Mouse (Mus musculus): ENCODE data around the gene Map7.

Gene Map7

DNA sequence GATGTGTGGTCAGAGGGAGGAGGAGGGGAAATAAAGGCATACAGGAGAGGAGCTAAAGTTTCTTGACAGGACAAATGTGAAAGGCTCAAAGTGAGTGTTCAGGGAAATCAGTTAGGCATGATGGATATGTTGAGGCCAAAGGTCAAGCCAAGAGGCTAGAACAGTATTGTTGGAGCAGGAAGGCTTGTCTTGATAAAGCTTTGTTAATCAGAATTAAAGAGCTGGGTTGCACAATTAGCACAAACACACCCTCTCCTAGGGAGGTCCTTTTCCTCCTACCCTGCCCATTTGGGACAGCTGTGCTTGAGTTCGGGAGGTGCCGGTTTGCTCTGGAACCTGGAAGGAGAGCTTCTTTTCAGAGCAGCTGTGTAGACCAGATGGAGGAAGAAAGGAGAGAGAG is 5.2 kb downstream of the Map7 start:
- DNase-seq: no peak

GRCm38 (mm10) chr10:20155401-20155800 is 7.1 kb downstream of the Map7 start:
- no peak for DNase-seq

GRCm38 (mm10) chr10:20157021-20157726 is 8.9 kb downstream of the Map7 start:
- no peak for DNase-seq

DNA sequence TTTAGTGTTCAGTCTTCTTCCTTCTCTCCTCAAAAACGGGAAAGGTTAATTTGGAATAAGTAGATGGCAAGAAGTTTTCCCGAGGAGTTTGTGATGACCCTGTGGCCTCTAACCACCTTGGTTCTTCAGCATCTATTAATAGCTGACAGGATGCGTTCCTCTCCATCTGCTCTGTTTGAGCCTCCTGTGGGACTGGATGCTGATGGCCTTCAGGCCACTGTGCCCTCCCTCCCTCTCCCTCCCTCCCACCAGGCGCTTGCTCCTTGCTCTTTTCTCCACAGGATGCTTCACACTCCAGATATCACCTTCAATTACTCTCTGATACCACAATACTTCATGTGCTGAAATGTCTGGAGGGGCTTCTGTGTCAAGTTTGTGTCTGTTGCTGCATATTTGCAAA is 10.5 kb downstream of the Map7 start:
- DNase-seq: no peak

DNA sequence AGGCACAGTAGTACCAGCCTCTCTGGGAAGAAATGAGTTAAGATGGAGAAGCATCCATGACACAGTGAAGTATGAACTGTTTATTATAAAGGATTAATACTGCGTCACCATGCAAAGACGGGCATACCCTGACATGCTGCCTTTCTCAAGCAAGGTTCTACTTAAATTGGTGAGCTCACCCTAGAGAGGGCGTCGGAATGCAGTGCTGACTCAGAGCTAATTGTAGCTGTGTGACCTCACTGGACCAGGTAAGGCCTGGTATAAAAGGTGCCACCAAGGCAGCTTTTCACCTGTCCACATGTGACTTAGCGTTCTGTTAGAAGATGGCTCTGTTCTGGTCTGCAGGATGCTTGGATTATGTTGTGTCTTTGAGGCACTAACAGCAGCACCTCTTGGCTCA is 11.0 kb downstream of the Map7 start:
- DNase-seq: no peak

DNA sequence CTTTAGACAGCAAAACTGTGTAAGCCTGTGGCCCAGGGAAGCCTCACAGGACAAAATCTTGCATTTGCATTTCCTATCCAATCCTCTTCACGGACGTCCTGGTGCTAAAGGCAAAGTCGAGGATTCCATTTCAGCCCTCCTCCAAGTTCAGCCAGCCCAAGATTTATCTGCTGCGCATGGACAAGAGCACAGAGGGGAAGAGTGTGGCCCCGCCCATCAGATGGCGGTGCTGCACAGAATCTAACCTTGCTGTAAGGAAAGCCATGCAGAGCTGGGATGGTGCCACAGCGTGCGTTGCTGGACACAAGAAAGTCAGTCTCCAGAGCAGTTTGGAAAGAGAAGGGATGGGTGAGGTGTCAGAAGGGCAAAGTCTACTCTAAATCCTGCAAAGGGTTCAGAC is 12.6 kb downstream of the Map7 start:
- peak; percentile 64 for DNase-seq

- DNase-seq: no peak
Measured at GRCm38 (mm10) chr10:20164810-20165209, 16.5 kb downstream of the Map7 start.

- no peak for DNase-seq
Measured at GRCm38 (mm10) chr10:20166797-20167196, 18.5 kb downstream of the Map7 start.

DNA sequence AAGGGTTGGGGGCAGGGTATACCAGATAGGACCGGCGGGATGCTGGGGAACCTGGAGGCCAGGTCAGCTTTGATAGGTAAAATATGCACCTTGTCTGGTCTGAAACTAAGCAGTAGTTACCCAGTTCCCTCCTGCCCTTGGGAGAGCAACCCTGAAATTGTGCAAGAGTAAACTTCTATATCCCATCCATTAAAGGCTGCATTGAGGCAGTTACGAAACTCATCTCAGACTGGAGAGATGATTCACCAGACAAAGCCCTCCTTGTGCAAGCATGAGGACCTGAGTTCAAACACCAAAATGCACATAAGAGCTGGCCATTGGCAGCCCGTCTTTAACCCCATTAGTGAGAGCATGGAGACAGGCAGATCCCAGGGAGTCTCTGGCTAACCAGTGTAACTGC is 19.2 kb downstream of the Map7 start:
- no peak for DNase-seq

GRCm38 (mm10) chr10:20169182-20169674 is 21.0 kb downstream of the Map7 start:
- DNase-seq: no peak

GRCm38 (mm10) chr10:20169927-20170604 is 21.8 kb downstream of the Map7 start:
- DNase-seq: no peak

GRCm38 (mm10) chr10:20170605-20171088 is 22.4 kb downstream of the Map7 start:
- DNase-seq: peak; percentile 85

- peak; percentile 75 for DNase-seq
Measured at GRCm38 (mm10) chr10:20171209-20171608, 22.9 kb downstream of the Map7 start.

- DNase-seq: no peak
Measured at GRCm38 (mm10) chr10:20171756-20172155, 23.5 kb downstream of the Map7 start.

DNA sequence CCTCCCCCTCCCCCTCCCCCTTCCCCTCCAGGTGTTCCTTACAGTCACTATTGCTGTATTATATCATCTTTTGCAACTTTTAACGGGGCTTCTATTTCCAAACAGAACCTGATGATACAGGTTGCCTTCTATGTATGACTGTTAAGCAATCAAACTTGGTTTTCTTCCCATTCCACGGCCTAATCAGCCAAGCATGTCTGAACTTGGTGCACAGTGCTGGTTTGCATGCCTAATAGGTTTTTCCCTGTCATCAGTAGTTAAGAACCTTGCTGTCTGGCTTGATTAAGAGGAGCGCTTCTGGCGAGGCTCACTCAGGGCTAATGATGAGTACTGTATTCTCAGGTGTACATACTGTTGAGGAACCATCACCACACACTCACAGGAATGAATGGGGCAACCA is 25.5 kb downstream of the Map7 start:
- DNase-seq: peak; percentile 61

DNA sequence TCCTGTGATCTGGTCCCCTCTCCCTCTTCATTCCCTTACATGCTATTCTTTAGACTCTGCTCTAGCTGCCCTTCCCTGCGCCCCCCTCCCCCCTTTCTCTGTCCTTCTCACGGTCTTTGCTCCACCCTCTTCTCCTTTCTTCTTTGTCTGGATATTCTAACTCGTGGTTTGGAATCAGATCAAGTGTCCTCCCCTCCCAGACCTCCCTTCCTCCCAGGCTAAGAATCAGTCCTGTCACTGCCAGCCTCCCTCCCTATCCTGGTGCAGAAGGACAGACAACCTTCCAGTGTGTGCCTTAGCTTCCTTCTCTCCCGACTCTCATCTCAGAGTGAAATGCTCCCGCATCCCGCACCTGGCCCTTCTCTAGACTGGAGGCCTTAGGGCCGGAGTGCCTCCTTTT is 27.8 kb downstream of the Map7 start:
- DNase-seq: no peak

DNA sequence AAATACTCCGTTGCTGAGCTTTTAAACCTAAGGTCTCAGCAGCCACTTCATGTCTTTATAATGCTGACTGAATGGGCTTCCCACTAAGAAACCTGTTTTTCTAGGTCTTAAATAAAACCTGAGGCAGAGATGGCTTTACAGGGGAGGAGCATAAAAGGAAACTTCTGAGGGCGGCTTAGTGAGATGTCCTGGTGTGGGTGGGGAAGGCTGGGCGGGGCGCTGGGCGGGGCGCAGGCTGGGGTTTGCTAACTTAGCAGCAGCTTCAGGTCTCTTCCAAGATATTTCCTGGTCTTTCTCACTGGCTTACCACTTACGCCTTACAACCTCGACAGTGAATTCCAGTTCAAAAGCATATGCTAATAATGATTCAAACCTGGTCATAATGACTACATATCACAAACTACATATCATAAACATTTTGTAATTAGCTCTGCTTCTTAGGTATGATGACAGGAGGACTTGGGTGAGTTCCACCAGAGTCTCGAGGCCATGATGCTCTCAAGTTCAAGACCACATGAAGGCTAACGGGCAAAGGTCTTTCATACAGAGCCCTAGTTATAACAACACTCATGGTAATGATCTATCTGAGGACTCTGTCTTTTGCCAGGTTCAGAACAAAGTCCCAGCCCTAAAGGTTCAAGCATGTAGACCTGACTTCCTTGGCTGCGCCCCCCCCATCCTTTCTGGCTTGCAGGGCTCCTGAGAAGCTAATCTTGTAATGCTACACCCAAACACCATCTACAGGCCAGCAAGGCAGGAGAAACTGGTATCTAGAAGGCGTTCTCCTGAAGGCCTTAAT is 30.7 kb downstream of the Map7 start:
- peak; percentile 83 for DNase-seq

GRCm38 (mm10) chr10:20181198-20181597 is 32.9 kb downstream of the Map7 start:
- DNase-seq: no peak

- peak; percentile 26 for DNase-seq
Measured at GRCm38 (mm10) chr10:20181680-20182399, 33.6 kb downstream of the Map7 start.

- no peak for DNase-seq
Measured at GRCm38 (mm10) chr10:20184326-20184725, 36.1 kb downstream of the Map7 start.

DNA sequence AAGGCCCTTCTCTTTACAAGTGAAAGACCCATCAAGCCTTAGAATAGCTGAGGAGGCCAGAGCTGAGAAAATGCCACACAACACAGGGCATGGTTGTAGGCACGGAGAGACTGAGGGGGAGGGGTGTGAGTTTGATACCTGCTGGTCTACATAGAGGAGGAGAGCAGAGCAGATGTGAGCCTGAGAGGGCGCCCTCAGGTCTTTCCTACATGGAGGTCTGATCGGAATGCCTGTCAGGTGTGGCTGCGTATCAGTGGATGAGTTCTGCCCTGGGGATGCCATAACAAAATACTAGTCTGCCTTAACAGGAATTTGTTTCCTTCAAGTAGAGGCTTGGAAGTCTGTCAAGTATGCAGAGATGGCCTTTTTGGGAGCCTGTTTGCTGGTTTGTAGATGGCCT is 37.0 kb downstream of the Map7 start:
- DNase-seq: no peak

- DNase-seq: no peak
Measured at GRCm38 (mm10) chr10:20185806-20186205, 37.5 kb downstream of the Map7 start.

DNA sequence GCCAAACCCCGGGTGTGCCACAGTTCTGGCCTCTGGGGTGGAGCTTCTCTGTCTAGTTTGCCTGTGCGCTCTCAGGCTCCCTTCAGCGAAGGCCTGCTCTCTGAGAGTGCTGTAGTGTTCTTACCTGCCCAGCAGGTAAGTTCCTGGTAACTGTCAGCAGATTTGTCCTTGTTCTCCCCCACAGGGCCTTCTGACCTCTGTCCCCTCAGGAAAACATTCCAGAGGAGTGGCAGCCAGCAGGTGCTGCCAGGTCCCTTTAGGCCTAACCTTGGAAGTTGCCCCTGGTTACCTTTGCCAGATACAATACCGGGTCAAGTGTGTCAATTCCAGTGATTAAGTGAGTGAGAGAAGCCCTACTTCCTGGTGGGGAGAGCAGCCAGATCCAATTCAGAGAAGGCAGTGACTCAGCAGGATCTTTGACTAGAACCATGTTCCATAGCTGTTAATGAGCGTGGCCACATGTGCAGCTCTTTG is 38.6 kb downstream of the Map7 start:
- peak; percentile 43 for DNase-seq

All from kidney, postnatal 14 days (tissue).